ENCODE assay signal across 16 mouse cellular contexts in genomic region chr6:52214271-52214670, GRCm38 (mm10). TPM values are rescaled to one million over a fixed set of nuclear protein-coding genes. Genes with fewer than 3 reads are reported as not detected.
DNase-seq lines count a peak whose midpoint lies in the region; ATAC-seq and TF ChIP-seq lines count a peak whose summit lies in the region.
"Had no signal": no experiment of that assay in that cellular context is flagged by ENCODE, and none has a peak within 500 bp of the region (broad histone marks: within the 10 kb centered on the region; RNA-seq: fewer than 3 reads in every experiment).

No protein-coding gene starts in this region.

- H3K27me3 ChIP-seq in lung, embryonic 15.5 days, result peaks cover 98% of the 10 kb centered on the region
- no peaks in the 10 kb centered on the region for H3K27me3 ChIP-seq in kidney, adult 2 months (replicated peaks; ENCODE audit: control insufficient read depth, insufficient read depth, low read length)
- H3K27me3 ChIP-seq in stomach, embryonic 16.5 days (ENCODE audit: control insufficient read depth, insufficient read depth, low read length), result peaks cover 79% of the 10 kb centered on the region
- peaks cover 99% of the 10 kb centered on the region for H3K27me3 ChIP-seq in forebrain, embryonic 15.5 days

- 0 out of 2 replicates have a peak overlapping the region, but pooled peaks have one; percentile 61 for H3K4me2 ChIP-seq in lung, embryonic 15.5 days
- H3K4me2 ChIP-seq in stomach, embryonic 16.5 days (ENCODE audit: low read depth, low read length), result peak overlapping the region; percentile 84
- no peak overlapping the region for H3K4me2 ChIP-seq in forebrain, embryonic 15.5 days (replicated peaks)
- H3K4me2 ChIP-seq: embryonic facial prominence, embryonic 12.5 days had no signal

- no peak overlapping the region for H3K4me3 ChIP-seq in lung, embryonic 15.5 days
- H3K4me3 ChIP-seq in kidney, adult 2 months (ENCODE audit: insufficient read depth, low read depth, low read length), result no peak overlapping the region
- H3K4me3 ChIP-seq in stomach, embryonic 16.5 days (replicated peaks; ENCODE audit: low read length), result no peak overlapping the region
- no peak overlapping the region for H3K4me3 ChIP-seq in forebrain, embryonic 15.5 days
- H3K4me3 ChIP-seq: embryonic facial prominence, embryonic 12.5 days; forebrain, embryonic 10.5 days had no signal

- 34% methylated on average over 5 of the region's 5 CpGs for WGBS in lung, embryonic 15.5 days
- WGBS in kidney, adult 2 months, result 43% methylated on average over 5 of the region's 5 CpGs
- WGBS in stomach, embryonic 16.5 days, result 35% methylated on average over 5 of the region's 5 CpGs
- WGBS in forebrain, embryonic 15.5 days, result 8% methylated on average over 5 of the region's 5 CpGs

- no peaks in the 10 kb centered on the region for H3K9me3 ChIP-seq in lung, embryonic 15.5 days
- H3K9me3 ChIP-seq in stomach, embryonic 16.5 days (replicated peaks; ENCODE audit: control insufficient read depth, low read length), result no peaks in the 10 kb centered on the region
- H3K9me3 ChIP-seq in forebrain, embryonic 15.5 days, result no peaks in the 10 kb centered on the region
- H3K9me3 ChIP-seq: embryonic facial prominence, embryonic 12.5 days; forebrain, embryonic 10.5 days had no signal

- no peak overlapping the region for H3K27ac ChIP-seq in lung, embryonic 15.5 days
- H3K27ac ChIP-seq in kidney, adult 2 months (ENCODE audit: insufficient read depth, low read depth, low read length), result peak overlapping the region; percentile 40; the same call in 1 of the 2 replicates
- H3K27ac ChIP-seq in stomach, embryonic 16.5 days (ENCODE audit: low read length), result no peak overlapping the region
- H3K27ac ChIP-seq in forebrain, embryonic 15.5 days (replicated peaks), result no peak overlapping the region
- H3K27ac ChIP-seq: embryonic facial prominence, embryonic 12.5 days; forebrain, embryonic 10.5 days; hindbrain, postnatal 0 days had no signal

- no peaks in the 10 kb centered on the region for H3K36me3 ChIP-seq in lung, embryonic 15.5 days
- H3K36me3 ChIP-seq in kidney, adult 2 months (ENCODE audit: control insufficient read depth, insufficient read depth, low read length), result no peaks in the 10 kb centered on the region
- H3K36me3 ChIP-seq in stomach, embryonic 16.5 days (ENCODE audit: control insufficient read depth, insufficient read depth, low read length), result no peaks in the 10 kb centered on the region
- H3K36me3 ChIP-seq in forebrain, embryonic 15.5 days, result no peaks in the 10 kb centered on the region
- H3K36me3 ChIP-seq: embryonic facial prominence, embryonic 12.5 days; forebrain, embryonic 10.5 days had no signal

- no peak for DNase-seq in lung, postnatal 10 days
- peak; percentile 41 for DNase-seq in kidney, adult 2 months
- DNase-seq in kidney, postnatal 4 days, result peak; percentile 42 to 60
- no peak for DNase-seq in spleen, postnatal 14 days (ENCODE audit: low spot score in 2 of 2)
- DNase-seq: adrenal gland, adult 8-10 months; cerebellum, postnatal 14 days; heart, postnatal 14 days; right cerebral cortex, adult 18-20 months had no signal

- no peak overlapping the region for H3K9ac ChIP-seq in lung, embryonic 15.5 days
- no peak overlapping the region for H3K9ac ChIP-seq in stomach, embryonic 16.5 days (ENCODE audit: low read length)
- H3K9ac ChIP-seq in forebrain, embryonic 15.5 days (replicated peaks), result no peak overlapping the region
- H3K9ac ChIP-seq: embryonic facial prominence, embryonic 12.5 days had no signal

- TF ChIP-seq POLR2A in kidney, adult 2 months (IDR thresholded peaks at IDR 0.05; ENCODE audit: low read depth, low read length), result no peak

- ATAC-seq in lung, embryonic 15.5 days (ENCODE audit: borderline replicate concordance, extremely low read depth, low FRiP score, low TSS enrichment), result no peak
- no peak for ATAC-seq in stomach, embryonic 16.5 days (ENCODE audit: insufficient read depth, low FRiP score)
- no peak for ATAC-seq in forebrain, embryonic 15.5 days (replicated peaks)
- ATAC-seq: hindbrain, postnatal 0 days; lung, postnatal 0 days had no signal

- H3K4me1 ChIP-seq in lung, embryonic 15.5 days, result peaks cover 26% of the 10 kb centered on the region
- peaks cover 20% of the 10 kb centered on the region for H3K4me1 ChIP-seq in kidney, adult 2 months (ENCODE audit: control insufficient read depth, insufficient read depth, low read length)
- 0 out of 2 replicates have a peak, but pooled peaks cover 4% of the 10 kb centered on the region for H3K4me1 ChIP-seq in stomach, embryonic 16.5 days (ENCODE audit: control insufficient read depth, insufficient read depth, low read length)
- peaks cover 14% of the 10 kb centered on the region for H3K4me1 ChIP-seq in forebrain, embryonic 15.5 days

- TF ChIP-seq CTCF in kidney, adult 2 months (conservative IDR thresholded peaks at IDR 0.05; ENCODE audit: insufficient read depth, insufficient read length, low read depth, low read length), result no peak

RNA-seq across cellular contexts. Expression of gene Gm28308, which starts 1.1 kb away (rescaled TPM):
- not detected in 2 replicates for polyA plus RNA-seq in lung, embryonic 15.5 days (2015; fragmentation: Nextera tagmentation; extraction: Ambion mirVana)
- polyA plus RNA-seq in kidney, adult 2 months (2012; rRNA removed), result 0.78 and 2.9 TPM in 2 replicates
- not detected in 2 replicates for polyA plus RNA-seq in stomach, embryonic 16.5 days (2015; fragmentation: Nextera tagmentation; extraction: Ambion mirVana)
- not detected in 2 replicates for polyA plus RNA-seq in forebrain, embryonic 15.5 days (2015; fragmentation: Nextera tagmentation; extraction: Ambion mirVana)
- polyA plus RNA-seq: embryonic facial prominence, embryonic 12.5 days; forebrain, embryonic 10.5 days; hindbrain, postnatal 0 days; lung, postnatal 0 days; thymus, postnatal 0 days had no signal

RNA-seq across cellular contexts. Expression of gene Hoxa3, which starts 1.1 kb away (rescaled TPM):
- polyA plus RNA-seq in lung, embryonic 15.5 days (2015; fragmentation: Nextera tagmentation; extraction: Ambion mirVana), result 7.5 and 9.4 TPM in 2 replicates
- 7.4 and 7.6 TPM in 2 replicates for polyA plus RNA-seq in kidney, adult 2 months (2012; rRNA removed)
- polyA plus RNA-seq in stomach, embryonic 16.5 days (2015; fragmentation: Nextera tagmentation; extraction: Ambion mirVana), result 6.0 and 7.4 TPM in 2 replicates
- not detected in 2 replicates for polyA plus RNA-seq in forebrain, embryonic 15.5 days (2015; fragmentation: Nextera tagmentation; extraction: Ambion mirVana)
- polyA plus RNA-seq: forebrain, embryonic 10.5 days had no signal

RNA-seq across cellular contexts. Expression of gene Hoxa6, which starts 5.7 kb away (rescaled TPM):
- 2.9 and 3.1 TPM in 2 replicates for polyA plus RNA-seq in lung, embryonic 15.5 days (2015; fragmentation: Nextera tagmentation; extraction: Ambion mirVana)
- 2.4 and 3.4 TPM in 2 replicates for polyA plus RNA-seq in kidney, adult 2 months (2012; rRNA removed)
- 1.3 and 1.4 TPM in 2 replicates for polyA plus RNA-seq in stomach, embryonic 16.5 days (2015; fragmentation: Nextera tagmentation; extraction: Ambion mirVana)
- polyA plus RNA-seq in forebrain, embryonic 15.5 days (2015; fragmentation: Nextera tagmentation; extraction: Ambion mirVana), result not detected in 2 replicates
- polyA plus RNA-seq: embryonic facial prominence, embryonic 12.5 days; forebrain, embryonic 10.5 days; thymus, postnatal 0 days had no signal

RNA-seq across cellular contexts. Expression of gene Hoxa7, which starts 7.4 kb away (rescaled TPM):
- polyA plus RNA-seq in lung, embryonic 15.5 days (2015; fragmentation: Nextera tagmentation; extraction: Ambion mirVana), result 4.9 and 5.5 TPM in 2 replicates
- polyA plus RNA-seq in kidney, adult 2 months (2012; rRNA removed), result 44.1 and 45.9 TPM in 2 replicates
- polyA plus RNA-seq in stomach, embryonic 16.5 days (2015; fragmentation: Nextera tagmentation; extraction: Ambion mirVana), result 10.8 and 12.3 TPM in 2 replicates
- polyA plus RNA-seq in forebrain, embryonic 15.5 days (2015; fragmentation: Nextera tagmentation; extraction: Ambion mirVana), result not detected in 2 replicates
- polyA plus RNA-seq: forebrain, embryonic 10.5 days had no signal

RNA-seq across cellular contexts. Expression of gene Hoxa5, which starts 9.9 kb away (rescaled TPM):
- polyA plus RNA-seq in lung, embryonic 15.5 days (2015; fragmentation: Nextera tagmentation; extraction: Ambion mirVana), result 48.2 and 48.7 TPM in 2 replicates
- 6.9 and 8.1 TPM in 2 replicates for polyA plus RNA-seq in kidney, adult 2 months (2012; rRNA removed)
- polyA plus RNA-seq in stomach, embryonic 16.5 days (2015; fragmentation: Nextera tagmentation; extraction: Ambion mirVana), result 8.8 and 11.0 TPM in 2 replicates
- not detected in 2 replicates for polyA plus RNA-seq in forebrain, embryonic 15.5 days (2015; fragmentation: Nextera tagmentation; extraction: Ambion mirVana)
- polyA plus RNA-seq: forebrain, embryonic 10.5 days had no signal

Comparison
In these comparisons a context has a peak if more than half of its experiments do, and no peak if none do; other contexts are left out.
1. DNase-seq: peak in kidney, adult 2 months (single experiment) and kidney, postnatal 4 days (2 of 2); none in lung, postnatal 10 days (single experiment) and spleen, postnatal 14 days (0 of 2).